Mouse (Mus musculus): ENCODE results near the gene Mtus2.

Gene Mtus2

GRCm38 (mm10) chr5:148191416-148191815, 234.3 kb downstream of the Mtus2 start:
- DNase-seq = no peak

DNA sequence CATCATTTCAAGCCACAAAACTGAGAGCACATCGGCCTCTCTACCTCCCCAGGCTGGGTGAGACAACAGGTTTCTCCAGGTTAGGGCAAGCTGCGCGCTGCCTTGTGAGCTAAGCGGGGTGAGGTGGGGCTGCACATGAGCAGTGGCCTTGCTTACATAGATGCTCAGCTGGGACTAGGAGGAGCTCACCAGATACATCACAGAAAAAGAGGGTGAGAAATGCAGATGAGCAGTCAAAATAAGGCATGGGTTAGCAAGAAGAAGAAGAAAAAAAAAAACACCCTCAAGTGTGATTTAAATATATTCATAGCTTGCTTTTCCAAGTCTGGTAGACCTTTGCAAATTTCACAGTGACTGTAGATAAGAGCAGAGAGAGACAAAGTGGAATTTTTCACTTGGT, 254.7 kb downstream of the Mtus2 start:
- no peak for DNase-seq

GRCm38 (mm10) chr5:148216786-148217185, 259.7 kb downstream of the Mtus2 start:
- no peak for DNase-seq

- no peak for DNase-seq
These were observed 265.8 kb downstream of the Mtus2 start for GRCm38 (mm10) chr5:148222898-148223297.

DNA sequence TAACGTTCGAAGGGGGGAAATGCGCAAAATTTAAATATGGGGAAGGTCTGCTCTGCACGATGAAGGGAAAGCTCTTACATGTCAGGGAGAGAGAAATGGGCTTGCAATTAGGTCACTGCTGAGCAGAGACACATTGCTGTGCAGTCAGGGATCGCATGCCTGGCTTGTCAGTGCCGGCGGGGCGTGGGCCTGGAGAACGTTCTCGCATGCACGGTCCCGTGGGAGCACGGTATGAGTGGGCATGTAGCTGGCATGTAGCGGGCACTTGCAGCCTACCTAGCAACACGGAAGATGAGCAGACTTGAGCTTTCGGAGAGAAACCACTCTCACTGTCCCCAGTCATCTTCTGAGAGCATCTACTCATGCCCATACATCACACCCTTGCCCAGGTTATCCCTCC, 266.9 kb downstream of the Mtus2 start:
- DNase-seq = no peak

DNA sequence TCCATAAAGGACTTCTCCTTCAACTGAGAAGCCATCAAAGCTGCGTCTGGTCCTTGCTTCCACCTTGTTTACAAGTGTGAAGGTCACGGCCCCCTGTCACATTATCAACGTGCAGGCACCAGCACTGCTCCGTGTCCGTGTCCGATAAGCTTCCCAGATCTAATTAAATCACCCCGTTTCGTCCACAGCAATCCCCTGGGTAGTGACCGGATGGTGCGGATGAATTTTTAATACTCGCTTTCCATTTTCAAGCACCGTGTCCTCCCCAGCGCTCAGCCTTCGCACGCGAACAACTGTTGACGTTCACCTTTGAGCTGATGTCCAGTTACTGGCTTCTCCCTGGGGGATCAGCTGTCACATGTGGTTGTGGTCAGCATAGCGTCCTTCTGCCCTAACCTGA, 276.6 kb downstream of the Mtus2 start:
- no peak for DNase-seq

GRCm38 (mm10) chr5:148236616-148237015, 279.5 kb downstream of the Mtus2 start:
- peak; percentile 2 for DNase-seq

- no peak for DNase-seq
These were observed 281.9 kb downstream of the Mtus2 start for GRCm38 (mm10) chr5:148239067-148239466.

- DNase-seq = no peak
These were observed 282.6 kb downstream of the Mtus2 start for GRCm38 (mm10) chr5:148239757-148240156.

GRCm38 (mm10) chr5:148241932-148242331, 284.8 kb downstream of the Mtus2 start:
- peak; percentile 66 for DNase-seq

DNA sequence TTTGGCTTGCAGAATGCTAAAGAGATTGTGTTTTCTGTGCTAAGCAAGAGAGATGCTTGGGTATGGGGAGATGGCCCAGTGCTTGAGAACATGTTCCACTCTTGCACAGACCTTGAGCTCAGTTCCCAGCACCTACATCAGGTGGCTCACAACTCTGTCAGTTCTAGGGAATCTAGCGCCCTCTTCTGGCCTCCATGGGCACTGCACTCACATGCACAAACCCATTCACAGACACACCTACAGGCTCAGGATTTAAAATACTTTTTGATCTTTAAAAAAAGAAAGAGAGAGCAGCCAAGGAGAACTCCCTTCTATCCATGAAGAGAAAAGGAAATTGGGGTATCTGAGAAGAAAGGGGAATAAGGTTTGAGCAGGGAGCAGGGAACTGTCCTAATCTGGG, 287.4 kb downstream of the Mtus2 start:
- no peak for DNase-seq

- DNase-seq = no peak
These were observed 288.3 kb downstream of the Mtus2 start for GRCm38 (mm10) chr5:148245386-148245785.

DNA sequence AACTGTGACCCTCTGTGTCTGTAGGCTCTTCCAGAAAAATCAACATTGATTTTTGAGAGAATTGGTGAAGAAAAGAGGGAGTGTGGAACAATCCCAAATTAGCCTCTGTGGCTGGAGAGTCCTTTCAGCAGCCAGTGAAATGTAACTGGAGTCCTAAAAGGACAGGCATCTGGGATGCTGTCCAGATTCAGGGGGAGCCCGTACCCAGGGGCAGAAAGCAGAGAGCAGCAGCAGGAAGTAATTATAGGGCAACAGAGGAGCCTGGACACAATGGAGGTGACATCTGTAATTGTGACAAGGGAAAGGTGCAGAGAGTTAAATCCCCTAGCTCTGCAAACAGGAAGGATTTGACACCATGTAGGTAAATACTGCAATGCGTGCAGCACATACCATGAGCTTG, 291.1 kb downstream of the Mtus2 start:
- no peak for DNase-seq

DNA sequence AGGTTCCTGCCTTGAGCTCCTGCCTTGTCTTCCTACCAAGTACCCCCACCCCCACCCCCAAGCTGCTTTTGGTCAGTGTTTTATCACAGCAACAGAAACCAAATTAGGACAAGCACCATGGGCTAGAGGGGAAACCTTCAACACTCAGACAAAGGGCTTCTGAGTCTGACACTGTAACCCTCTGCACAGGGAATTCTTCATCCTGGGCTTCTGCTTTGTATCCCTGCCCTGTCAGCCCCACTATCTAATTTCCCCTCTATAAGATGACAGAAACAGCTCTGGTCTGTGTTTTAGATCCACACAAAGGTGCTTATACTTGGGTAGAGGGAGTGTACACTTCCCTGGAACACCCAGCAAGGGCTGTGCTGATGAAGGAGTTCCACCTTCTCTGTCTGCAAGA, 294.7 kb downstream of the Mtus2 start:
- no peak for DNase-seq

DNA sequence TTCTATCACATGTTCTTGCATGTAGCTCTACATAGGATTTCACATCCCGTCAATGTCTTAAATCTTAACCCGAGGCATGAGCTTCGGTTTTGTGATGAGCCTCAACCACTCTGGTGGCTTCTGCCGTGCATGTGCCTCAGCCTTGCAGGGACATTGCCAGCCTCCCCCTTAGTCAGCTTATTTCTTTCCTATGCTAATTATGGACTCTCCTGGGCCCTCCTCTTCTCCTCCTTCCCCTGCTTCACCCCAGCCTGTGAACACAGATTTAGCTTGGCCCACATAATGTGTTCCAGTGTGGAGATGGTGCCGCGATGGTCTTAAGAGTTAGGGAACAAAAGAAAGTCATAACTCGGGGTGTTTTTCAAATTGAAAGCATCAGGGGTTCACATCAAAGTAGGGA, 304.9 kb downstream of the Mtus2 start:
- no peak for DNase-seq

GRCm38 (mm10) chr5:148264819-148265707, 307.9 kb downstream of the Mtus2 start:
- peak; percentile 20 for DNase-seq

GRCm38 (mm10) chr5:148266841-148267240, 309.7 kb downstream of the Mtus2 start:
- no peak for DNase-seq

GRCm38 (mm10) chr5:148267446-148267845, 310.3 kb downstream of the Mtus2 start:
- DNase-seq = peak; percentile 18

- peak; percentile 8 for DNase-seq
These were observed 314.9 kb downstream of the Mtus2 start for GRCm38 (mm10) chr5:148272065-148272464.

DNA sequence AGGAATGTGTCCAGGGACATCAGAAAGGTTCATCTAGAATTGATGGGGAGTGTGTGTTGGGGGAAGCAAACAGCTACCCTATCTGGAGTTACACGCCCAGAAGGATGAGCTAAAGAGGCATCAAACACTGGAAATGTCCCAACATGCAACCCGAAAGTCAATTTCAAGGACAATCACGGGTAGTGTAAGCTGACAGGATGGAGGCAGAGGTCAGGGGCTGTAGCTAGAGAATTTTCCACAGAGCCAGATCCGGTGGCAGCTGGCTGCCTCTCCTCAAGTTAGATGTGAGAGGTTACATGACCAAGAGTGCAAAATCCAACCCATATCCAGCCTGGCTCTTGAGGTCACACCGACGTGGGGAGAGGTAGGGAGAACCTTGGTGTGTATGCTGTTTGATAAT, 315.7 kb downstream of the Mtus2 start:
- peak; percentile 1 for DNase-seq

GRCm38 (mm10) chr5:148278233-148278632, 321.1 kb downstream of the Mtus2 start:
- no peak for DNase-seq

GRCm38 (mm10) chr5:148280321-148280720, 323.2 kb downstream of the Mtus2 start:
- no peak for DNase-seq

DNA sequence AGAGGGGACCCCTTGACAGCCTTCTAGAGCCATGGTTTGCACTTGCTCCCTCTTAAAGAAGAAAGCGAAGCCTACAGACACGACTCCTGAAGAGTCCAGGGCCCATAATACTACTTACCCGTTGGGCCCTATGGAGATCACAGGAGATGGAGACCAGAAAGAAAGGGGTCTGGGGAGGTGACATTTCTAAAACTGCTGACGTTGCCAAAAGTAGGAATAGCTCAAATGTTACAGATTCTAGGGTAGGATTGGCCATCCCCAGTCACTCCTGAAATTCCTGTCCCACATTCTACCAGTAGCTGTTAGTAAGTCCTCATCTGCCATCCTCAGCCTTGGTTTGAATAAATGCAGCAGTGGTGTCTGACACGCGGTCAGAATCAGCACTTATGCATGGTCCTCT, 325.0 kb downstream of the Mtus2 start:
- DNase-seq = no peak

DNA sequence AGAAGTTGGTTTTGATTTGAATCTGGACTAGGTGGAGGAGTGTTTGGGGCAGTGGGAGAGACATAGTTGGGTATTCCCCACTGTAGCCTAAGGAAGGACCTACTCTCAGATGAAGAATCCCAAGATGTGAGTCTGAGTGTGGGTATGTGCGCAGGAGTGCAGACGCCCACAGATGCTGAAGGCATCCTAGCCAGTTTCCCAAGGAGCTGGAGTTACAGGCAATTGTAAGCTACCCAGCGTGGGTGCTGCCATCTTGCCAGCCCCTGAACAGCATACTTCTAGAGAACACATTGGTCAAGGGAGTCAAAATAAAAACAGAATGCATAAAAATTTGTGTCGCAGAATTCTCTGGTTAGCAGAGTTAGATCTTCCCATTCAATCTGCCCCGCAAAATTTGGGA, 325.5 kb downstream of the Mtus2 start:
- no peak for DNase-seq

GRCm38 (mm10) chr5:148283177-148283576, 326.1 kb downstream of the Mtus2 start:
- DNase-seq = no peak
